Mouse (Mus musculus): Measurements from ENCODE around the gene Med20. TPM values are rescaled to one million over a fixed set of nuclear protein-coding genes. Genes with fewer than 3 reads are reported as not detected.
"Not testable (repeated sequence)": the region's sequence is repeated elsewhere in the genome, so short reads cannot be mapped to it uniquely, and the experiment has no call there.

Gene Med20
- total RNA-seq, 2 experiments from 2014 or later, result 21.4 to 23.5 TPM

GRCm38 (mm10) chr17:47618556-47619311 lies 7.4 kb downstream of the Med20 start:
- intact Hi-C loops (cut with DNase I), result no loop called here
- no peak for DNase-seq (ENCODE audit: extremely low spot score in 1 of 2, low spot score in 2 of 2)

GRCm38 (mm10) chr17:47622912-47623554 lies 11.7 kb downstream of the Med20 start:
- DNase-seq (ENCODE audit: extremely low spot score in 1 of 2, low spot score in 2 of 2), result no peak
- intact Hi-C loops (cut with DNase I), result no loop called here

- intact Hi-C loops (cut with DNase I); DNase-seq (ENCODE audit: extremely low spot score in 1 of 2, low spot score in 2 of 2): not testable (repeated sequence)
These were observed 13.2 kb downstream of the Med20 start for GRCm38 (mm10) chr17:47624572-47624971.

GRCm38 (mm10) chr17:47625088-47625487 lies 13.7 kb downstream of the Med20 start:
- DNase-seq (ENCODE audit: extremely low spot score in 1 of 2, low spot score in 2 of 2), result no peak
- intact Hi-C loops (cut with DNase I), result no loop called here

GRCm38 (mm10) chr17:47626031-47626430 lies 14.6 kb downstream of the Med20 start:
- intact Hi-C loops (cut with DNase I), result no loop called here
- no peak for DNase-seq (ENCODE audit: extremely low spot score in 1 of 2, low spot score in 2 of 2)

GRCm38 (mm10) chr17:47627791-47628190 lies 16.4 kb downstream of the Med20 start:
- intact Hi-C loops (cut with DNase I), result no loop called here
- no peak for DNase-seq (ENCODE audit: extremely low spot score in 1 of 2, low spot score in 2 of 2)

GRCm38 (mm10) chr17:47628851-47629676 lies 17.7 kb downstream of the Med20 start:
- intact Hi-C loops (cut with DNase I), result no loop called here
- DNase-seq (ENCODE audit: extremely low spot score in 1 of 2, low spot score in 2 of 2), result peak; percentile 93 to 98

GRCm38 (mm10) chr17:47629717-47630677 lies 18.6 kb downstream of the Med20 start:
- intact Hi-C loops (cut with DNase I), result loop anchor here (5.0 kb wide), 1 partner anchor 42 kb away; no protein-coding TSS in a partner anchor
- DNase-seq (ENCODE audit: extremely low spot score in 1 of 2, low spot score in 2 of 2), result peak; percentile 47 to 74

- DNase-seq (ENCODE audit: extremely low spot score in 1 of 2, low spot score in 2 of 2), result no peak
- intact Hi-C loops (cut with DNase I), result loop anchor here (5.0 kb wide), 1 partner anchor 42 kb away; no protein-coding TSS in a partner anchor
These were observed 19.3 kb downstream of the Med20 start, which contains the start of gene Usp49 for GRCm38 (mm10) chr17:47630678-47631065. Usp49 (plus strand) TSS chr17:47630690.

GRCm38 (mm10) chr17:47632181-47632840 lies 20.9 kb downstream of the Med20 start:
- DNase-seq (ENCODE audit: extremely low spot score in 1 of 2, low spot score in 2 of 2), result no peak
- intact Hi-C loops (cut with DNase I), result loop anchor here (5.0 kb wide), 1 partner anchor 40 kb away; no protein-coding TSS in a partner anchor

GRCm38 (mm10) chr17:47633999-47634770 lies 22.8 kb downstream of the Med20 start:
- DNase-seq (ENCODE audit: extremely low spot score in 1 of 2, low spot score in 2 of 2), result no peak
- intact Hi-C loops (cut with DNase I), result loop anchor here (5.0 kb wide), 1 partner anchor 38 kb away; no protein-coding TSS in a partner anchor

GRCm38 (mm10) chr17:47642992-47643391 lies 31.6 kb downstream of the Med20 start:
- DNase-seq (ENCODE audit: extremely low spot score in 1 of 2, low spot score in 2 of 2), result no peak
- intact Hi-C loops (cut with DNase I), result no loop called here

GRCm38 (mm10) chr17:47646683-47647082 lies 35.3 kb downstream of the Med20 start:
- intact Hi-C loops (cut with DNase I), result no loop called here

GRCm38 (mm10) chr17:47648966-47649365 lies 37.6 kb downstream of the Med20 start:
- DNase-seq (ENCODE audit: extremely low spot score in 1 of 2, low spot score in 2 of 2), result no peak
- intact Hi-C loops (cut with DNase I), result no loop called here

More at GRCm38 (mm10) chr17:47646683-47647082, 35.3 kb downstream of the Med20 start:
- peak; percentile 29 to 74 for DNase-seq (ENCODE audit: extremely low spot score in 1 of 2, low spot score in 2 of 2)

GRCm38 (mm10) chr17:47651953-47652352 lies 40.6 kb downstream of the Med20 start:
- intact Hi-C loops (cut with DNase I), result no loop called here
- DNase-seq (ENCODE audit: extremely low spot score in 1 of 2, low spot score in 2 of 2), result no peak

GRCm38 (mm10) chr17:47654346-47654745 lies 43.0 kb downstream of the Med20 start:
- DNase-seq (ENCODE audit: extremely low spot score in 1 of 2, low spot score in 2 of 2); intact Hi-C loops (cut with DNase I): not testable (repeated sequence)

- intact Hi-C loops (cut with DNase I), result no loop called here
- no peak for DNase-seq (ENCODE audit: extremely low spot score in 1 of 2, low spot score in 2 of 2)
These were observed 44.3 kb downstream of the Med20 start for GRCm38 (mm10) chr17:47655697-47656096.
